Mouse (Mus musculus): ENCODE results near the gene Arid3a.
"Not testable (repeated sequence)": the region's sequence is repeated elsewhere in the genome, so short reads cannot be mapped to it uniquely, and the experiment has no call there.

The Arid3a gene

DNA sequence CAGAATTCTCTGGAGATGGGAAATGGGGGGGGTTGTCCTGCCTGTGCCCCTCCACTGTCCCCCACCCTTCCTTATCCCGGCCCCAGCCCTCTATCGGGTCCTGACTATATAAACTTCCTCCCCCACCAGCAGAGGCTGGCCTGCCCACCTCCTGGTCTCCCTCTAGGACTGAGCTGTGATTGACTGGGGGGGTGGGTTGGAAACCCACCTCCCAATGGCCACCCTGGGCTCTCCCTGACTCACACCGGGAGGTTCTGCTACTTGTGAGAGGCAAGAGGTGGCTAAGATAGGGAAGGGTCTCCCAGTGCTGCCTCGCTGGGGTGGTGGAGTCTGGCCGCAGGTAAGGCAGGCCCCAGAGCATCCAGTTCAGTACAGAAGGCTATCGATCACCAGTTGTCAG is 20.7 kb downstream of the Arid3a start:
- DNase-seq (ENCODE audit: low spot score) = no peak

DNA sequence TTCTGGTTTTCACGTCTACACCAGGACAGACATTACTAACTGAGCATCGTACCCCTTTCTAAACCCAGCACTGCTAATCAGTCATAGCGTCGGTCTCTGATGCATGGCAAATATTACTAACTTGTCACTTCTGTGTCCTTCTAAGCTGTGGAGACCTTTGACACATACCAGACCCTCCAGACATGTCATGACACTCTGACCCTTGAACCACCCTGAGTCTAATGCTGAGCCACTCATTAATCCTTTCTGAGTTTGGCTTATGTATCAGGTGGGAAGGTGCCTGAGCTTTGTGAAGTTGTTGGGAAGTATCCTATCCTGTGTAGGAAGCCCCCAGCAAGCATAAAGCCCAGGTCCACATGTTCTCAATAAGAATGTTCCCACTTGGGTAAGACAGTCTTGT is 23.0 kb downstream of the Arid3a start:
- no peak for DNase-seq (ENCODE audit: low spot score)

DNA sequence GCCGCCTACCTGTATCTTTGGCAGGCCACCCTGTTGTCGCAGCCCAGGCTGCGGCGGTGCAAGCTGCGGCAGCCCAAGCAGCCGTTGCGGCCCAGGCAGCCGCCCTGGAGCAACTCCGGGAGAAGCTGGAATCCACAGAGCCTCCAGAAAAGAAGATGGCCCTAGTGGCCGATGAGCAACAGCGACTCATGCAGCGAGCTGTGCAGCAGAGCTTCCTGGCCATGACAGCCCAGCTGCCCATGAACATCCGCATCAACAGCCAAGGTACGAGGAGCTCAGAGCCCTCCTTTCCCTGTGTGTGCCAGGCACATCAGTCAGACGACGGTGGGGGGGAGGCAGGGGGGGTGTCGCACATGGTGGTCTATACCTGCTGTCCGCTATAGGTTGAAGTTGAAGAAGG is 23.8 kb downstream of the Arid3a start:
- no peak for DNase-seq (ENCODE audit: low spot score)

DNA sequence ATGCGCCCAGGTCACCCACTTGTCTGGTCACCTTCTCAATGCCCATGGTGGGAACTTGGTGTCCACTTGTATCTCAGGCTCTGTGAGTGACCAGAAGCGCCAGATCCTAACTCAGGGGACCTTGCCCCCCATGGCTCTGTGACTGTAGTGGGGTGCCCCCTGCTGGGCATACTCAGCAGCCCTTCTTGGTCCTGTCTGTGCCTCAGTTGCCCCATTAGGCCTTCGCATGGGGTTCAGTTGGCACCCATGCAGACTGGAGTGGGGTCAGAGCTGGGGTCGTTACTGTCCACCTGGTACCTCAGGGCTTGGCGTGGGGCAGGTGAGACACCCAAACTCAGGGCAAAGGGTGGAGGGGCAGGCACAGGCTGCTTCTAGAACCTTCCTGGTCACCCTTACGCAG is 27.1 kb downstream of the Arid3a start:
- DNase-seq (ENCODE audit: low spot score) = peak; percentile 52

DNA sequence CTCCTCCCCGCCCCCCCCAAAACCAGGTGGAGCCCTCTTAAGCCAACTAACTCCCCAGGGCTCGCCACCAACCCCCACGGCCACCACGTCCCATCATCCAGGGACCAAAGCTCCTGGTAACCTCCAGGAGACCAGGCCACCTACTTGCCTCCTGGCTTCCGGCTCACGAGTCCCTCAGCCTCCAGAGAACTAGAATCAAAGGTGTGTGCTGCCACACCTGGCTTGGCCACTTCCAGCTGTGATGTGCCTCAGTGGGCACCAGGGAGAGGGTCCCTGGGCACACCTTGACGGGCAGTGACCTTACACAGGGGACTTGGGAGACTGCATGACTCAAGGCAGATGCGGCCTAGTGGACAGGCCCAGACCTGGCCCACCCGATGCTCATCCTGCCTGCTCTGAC is 28.8 kb downstream of the Arid3a start:
- DNase-seq (ENCODE audit: low spot score) = no peak

DNA sequence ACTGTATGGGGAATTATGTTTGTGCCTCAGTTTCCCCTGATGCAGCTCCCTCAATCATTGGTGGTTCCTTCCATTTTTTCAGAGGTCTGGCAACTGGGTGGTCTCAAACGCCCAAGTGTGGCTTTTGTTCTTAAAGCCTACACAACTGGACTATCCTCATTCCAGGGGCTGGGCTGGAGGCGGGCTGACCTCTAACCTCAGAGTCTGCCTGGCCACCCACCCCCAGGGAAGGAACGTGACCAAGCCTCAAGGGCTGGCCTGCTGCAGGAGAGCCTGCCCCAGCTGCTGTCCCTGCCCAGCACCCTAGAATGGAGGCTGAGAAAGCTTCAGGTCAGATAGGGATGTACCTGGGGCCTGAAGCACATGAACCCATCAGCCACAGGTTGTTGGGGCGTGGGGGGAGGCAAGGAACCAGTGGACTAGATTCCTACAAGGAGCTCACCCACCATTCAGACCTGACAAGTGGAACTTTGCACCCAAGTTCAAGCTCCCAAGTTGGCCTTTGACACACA is 29.9 kb downstream of the Arid3a start:
- DNase-seq (ENCODE audit: low spot score) = no peak

DNA sequence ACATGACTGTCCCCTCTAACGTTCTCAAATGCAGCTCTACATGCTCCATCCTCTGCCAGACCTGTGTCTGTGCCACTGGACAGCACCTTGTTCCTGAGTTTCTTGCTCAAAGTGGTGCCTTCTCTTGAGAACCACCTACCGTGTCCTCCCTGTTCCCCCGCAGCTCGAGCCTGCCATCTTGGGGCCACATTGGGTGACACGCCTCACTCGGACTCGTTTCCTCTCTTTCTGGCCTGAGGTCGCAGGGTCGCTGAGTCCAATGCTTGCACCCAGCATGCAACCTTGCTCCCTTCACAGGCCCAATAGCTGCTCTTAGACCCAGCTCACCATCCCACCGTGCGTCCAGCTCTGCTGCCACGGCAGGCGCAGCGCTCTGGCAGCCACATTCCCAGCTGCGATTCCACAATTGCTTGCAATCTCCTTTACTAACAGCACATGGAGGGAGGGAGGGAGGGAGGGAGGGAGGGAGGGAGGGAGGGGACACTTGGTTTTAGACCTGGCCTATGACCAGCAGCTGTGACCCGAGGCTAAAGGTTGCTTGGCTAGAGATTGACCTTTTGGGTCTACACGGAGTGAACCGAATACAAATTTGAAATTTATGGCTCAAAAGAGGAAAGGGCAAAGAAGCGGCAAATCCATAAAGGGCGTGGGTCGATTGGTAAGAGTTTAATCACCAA is 31.4 kb downstream of the Arid3a start:
- DNase-seq (ENCODE audit: low spot score) = peak; percentile 79

DNA sequence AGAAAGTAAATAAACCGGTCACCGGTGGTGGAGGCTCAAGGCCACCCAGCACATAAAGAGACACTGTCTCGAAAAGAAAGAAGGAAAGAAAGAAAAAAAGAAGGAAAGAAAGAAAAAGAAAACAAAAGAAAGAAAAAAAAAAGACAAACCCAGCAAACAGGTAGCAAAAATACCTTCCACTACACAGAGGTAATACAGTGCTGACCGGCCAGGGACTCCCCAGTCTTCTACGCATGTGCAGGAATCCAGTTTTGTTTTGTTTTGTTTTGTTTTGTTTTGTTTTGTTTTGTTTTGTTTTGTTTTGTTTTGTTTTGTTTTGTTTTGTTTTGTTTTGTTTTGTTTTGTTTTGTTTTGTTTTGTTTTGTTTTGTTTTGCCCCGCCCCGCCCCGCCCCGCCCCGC is 32.6 kb downstream of the Arid3a start:
- DNase-seq (ENCODE audit: low spot score) = not testable (repeated sequence)

DNA sequence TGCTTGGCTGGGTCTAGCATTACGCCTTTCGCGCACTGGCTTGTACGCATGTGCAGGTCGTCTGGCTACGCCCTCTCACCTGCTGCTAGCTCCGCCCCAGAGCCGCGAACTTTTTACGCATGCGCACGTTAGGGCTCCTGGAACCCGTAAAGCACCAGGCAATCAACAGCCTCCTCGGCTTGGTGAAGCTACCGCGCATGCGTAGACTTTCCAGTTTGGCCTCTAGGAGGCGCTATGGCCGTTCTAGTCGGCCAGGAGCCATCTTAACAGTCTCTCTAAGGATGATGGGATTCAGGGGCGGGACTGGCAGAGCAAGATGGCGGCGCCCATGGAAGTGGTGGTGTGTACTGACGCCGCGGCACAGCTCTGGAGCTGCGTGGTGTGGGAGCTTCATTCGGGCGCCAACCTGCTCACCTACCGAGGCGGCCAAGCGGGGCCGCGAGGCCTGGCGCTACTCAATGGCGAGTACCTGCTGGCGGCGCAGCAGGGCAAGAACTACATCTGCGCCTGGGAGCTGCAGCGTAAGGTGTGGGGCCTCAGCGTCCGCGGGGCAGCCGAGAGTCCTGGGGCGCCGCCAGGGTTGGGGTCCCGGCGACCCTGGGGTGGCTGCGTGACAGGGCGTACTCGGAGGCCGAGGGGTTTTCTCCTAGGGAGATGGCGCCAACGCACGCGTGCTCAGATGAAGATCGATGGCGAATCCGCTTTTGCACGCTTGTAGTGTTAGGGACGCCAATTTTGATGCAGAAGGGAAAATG is 33.2 kb downstream of the Arid3a start, which contains the start of gene Wdr18:
TSS of gene Wdr18 (plus strand) at position 306 of the 755 bp plus-strand sequence.
- peak; percentile 100 for DNase-seq (ENCODE audit: low spot score)

DNA sequence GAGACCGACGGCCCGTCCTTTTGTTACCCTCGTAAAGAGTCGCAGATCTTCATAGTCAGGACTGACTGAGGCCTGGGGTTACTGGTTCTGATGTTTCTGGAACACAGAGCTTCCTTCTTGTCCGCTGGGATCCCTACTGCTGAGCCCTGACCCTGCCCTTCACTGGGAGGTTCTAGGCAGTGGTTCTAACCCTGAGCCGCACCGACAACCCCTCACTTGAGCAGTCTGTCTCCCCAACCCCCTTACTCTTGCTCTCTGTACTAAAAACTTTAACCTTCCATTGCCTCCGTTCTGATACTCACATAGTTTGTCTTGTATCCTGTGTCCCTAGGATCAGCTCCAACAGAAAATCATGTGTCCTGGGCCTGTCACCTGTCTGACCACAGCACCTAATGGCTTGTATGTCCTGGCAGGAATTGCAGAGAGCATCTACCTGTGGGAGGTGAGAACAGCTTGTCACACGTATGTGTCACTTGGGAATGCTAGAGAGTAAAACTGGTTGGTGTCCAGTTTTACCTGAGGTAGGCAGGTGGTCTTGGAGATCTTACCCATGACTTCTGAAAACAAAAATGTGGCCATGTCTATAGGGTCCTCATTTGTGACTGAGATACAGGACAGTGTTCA is 33.9 kb downstream of the Arid3a start:
- DNase-seq (ENCODE audit: low spot score) = no peak

DNA sequence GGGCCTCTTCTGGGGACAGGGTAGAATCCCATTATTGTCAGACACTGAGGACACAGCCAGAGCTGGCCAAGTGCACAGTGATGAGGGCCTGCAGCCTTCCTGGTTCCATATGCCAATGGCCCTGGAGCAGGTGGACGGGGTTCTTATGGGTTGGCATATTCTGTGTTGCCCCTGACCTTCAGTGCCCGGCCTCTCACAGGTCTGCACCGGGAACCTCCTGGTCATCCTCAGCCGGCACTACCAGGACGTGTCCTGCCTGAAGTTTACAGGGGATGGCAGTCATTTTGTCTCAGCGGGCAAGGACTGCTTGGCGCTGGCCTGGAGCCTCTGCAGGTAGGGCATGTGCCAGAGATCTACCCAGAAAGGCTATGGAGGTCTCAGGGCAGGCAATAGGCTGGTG is 37.9 kb downstream of the Arid3a start:
- DNase-seq (ENCODE audit: low spot score) = no peak

DNA sequence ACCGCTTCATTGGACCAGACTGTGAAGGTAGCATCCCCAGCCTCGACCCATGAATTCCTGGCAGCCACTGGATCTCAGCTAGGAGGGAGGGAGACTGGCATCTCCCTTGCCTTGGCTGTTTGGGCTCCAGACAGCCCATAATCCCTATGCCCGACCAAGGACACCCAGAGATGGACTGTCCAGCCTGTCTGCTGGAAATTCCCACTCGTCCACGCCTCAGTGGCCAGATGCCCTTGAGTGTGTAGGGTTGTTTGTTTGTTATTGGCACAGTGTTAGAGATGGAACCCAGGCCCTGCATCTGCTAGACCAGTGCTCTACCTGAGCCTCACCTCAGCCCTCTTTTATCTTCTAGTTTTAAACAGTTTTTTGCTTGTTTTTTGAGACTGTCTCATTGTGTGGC is 38.5 kb downstream of the Arid3a start:
- no peak for DNase-seq (ENCODE audit: low spot score)

DNA sequence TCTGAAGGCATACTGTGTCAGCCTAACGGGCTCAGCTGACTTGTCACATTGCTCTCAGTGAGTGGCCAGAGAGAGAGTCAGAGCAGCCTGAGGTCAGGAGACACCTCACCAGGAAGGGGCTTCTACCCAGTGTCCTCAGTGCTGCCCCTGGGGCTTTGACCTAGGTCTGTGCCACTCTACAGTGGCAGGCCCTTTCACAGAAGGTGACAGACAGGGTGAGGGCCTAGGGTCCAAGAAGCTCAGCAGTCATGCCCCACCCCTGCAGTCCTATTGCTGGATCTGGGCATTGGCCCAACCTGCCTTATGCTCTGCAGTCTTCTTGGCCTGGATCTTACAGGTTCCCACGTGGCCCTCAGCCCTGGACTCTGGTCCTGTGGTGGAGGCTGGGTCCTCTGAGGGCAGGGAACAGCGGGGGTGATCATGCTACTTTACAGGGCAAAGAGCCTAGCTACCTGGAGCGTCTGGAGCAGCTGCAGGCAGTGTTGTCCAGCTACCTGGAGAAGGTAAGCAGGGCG is 40.1 kb downstream of the Arid3a start:
- no peak for DNase-seq (ENCODE audit: low spot score)

DNA sequence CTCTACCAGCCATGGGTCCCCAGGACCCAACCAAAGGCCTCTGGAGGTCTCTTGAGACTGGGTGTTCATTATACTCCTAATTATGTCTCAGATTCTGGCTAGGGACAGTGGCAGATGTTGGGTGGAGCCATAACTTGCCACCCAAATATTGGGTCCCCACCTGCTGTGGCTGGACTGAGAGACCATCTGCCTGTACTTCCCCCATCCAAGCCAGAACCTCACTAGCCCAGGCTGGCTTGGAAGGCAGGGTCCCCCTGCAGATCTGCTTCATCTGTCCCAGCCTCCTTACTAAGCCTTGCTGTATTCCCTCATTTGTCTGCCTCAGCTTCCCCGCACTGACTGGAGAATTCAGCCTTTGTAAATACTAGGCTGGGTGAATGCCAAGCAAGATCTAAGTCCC is 41.3 kb downstream of the Arid3a start:
- DNase-seq (ENCODE audit: low spot score) = no peak

DNA sequence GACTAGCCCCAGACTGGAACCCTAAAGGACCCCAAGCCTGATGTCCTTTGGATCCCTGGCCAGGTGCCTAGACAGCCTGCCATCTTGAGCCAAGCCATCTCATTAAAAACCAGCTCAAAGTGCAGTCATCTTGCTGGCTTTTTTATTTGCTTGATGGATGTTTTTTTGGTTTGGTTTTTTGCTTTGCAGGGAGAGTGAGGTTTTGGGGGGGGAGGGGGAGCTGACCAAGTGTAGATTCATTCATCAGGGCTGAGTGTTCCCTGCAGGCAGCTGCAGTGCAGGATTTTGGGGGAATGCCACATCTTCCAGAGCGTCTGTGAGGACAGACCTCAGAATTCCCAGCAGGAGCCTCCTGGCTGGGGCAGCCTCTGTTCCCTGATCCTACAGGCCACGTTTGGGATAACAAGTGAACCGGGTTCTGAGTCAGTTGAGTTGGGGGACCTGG is 42.3 kb downstream of the Arid3a start:
- no peak for DNase-seq (ENCODE audit: low spot score)

DNA sequence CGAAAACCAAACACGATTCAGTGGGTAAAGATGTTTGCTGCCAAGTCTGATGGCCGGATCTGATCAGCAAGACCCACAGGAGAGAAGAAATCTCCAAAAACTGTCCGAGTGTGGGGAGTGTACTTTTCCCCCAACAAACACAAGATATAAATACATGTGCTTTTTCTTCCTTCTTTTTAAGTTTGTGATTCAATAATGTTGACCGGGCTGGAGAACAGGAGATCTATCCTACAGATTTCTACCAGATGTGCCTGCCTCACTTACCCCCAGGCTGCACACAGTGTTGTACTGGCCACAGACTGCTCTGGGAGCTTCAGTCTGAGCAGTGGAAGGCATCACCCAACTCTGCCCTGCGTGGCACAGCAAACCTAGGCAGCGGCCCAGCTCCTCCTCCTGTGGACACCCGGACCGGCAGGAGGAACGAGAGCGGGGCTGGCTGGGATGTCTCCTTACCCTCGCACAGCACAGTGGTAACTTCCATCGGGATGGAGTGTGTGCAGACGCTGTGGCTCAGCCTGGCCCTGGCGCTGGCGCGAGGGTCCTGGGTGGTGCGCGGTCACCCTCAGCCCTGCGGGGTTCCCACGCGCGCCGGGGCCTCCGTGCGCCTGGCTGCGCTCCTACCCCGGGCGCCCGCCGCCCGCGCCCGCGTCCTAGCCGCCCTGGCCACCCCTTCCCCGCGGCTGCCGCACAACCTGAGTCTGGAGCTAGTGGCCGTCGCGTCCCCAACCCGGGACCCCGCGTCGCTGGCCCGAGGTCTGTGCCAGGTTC is 43.8 kb downstream of the Arid3a start, which contains the start of gene Grin3b:
TSS of gene Grin3b (plus strand) at position 301 of the 768 bp plus-strand sequence.
- DNase-seq (ENCODE audit: low spot score) = no peak

DNA sequence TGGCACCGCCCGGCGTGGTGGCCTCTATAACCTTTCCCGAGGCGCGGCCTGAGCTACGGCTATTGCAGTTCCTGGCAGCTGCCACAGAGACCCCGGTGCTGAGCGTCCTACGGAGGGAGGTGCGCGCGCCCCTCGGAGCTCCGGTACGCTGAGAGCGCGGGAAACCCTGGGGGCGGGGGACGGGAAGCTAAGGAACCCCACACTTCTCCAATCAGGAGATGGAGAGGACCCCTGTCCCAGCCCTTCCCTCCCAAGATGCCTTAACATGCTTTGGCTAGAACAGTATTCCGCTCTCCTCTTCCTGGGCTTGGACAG is 44.3 kb downstream of the Arid3a start:
- no peak for DNase-seq (ENCODE audit: low spot score)

DNA sequence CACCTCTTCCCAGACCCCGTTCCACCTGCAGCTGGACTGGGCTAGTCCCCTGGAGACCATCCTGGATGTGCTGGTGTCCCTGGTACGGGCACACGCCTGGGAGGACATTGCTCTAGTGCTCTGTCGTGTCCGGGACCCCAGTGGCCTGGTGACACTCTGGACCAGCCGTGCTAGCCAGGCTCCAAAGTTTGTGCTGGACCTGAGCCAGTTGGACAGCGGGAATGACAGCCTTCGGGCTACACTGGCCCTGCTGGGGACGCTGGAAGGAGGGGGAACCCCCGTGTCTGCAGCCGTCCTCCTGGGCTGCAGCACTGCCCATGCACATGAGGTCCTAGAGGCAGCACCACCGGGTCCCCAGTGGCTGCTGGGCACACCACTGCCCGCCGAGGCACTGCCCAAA is 46.0 kb downstream of the Arid3a start:
- DNase-seq (ENCODE audit: low spot score) = no peak

DNA sequence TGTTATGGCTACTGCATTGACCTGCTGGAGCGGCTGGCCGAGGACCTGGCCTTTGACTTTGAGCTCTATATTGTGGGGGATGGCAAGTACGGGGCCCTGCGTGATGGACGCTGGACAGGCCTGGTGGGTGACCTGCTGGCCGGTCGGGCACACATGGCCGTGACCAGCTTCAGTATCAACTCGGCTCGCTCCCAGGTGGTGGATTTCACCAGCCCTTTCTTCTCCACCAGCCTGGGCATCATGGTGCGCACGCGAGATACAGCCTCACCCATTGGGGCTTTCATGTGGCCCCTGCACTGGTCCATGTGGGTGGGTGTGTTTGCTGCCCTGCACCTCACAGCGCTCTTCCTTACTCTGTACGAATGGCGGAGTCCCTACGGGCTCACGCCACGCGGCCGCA is 47.2 kb downstream of the Arid3a start:
- no peak for DNase-seq (ENCODE audit: low spot score)

DNA sequence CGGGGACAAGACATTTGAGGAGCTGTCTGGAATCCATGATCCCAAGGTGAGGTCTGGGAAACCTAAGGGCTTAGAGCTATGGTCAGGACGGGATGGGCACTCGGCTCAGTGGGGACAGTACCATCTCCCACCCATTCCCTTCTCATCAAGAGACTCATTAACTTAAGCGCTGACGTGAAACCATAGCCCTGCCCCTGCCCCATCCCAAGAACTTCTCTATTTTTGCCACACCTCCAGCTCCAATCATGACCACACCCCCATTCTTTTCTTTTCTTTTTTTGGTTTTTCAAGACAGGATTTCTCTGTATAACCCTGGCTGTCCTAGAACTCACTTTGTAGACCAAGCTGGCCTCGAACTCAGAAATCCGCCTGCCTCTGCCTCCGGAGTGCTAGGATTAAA is 47.8 kb downstream of the Arid3a start:
- no peak for DNase-seq (ENCODE audit: low spot score)

DNA sequence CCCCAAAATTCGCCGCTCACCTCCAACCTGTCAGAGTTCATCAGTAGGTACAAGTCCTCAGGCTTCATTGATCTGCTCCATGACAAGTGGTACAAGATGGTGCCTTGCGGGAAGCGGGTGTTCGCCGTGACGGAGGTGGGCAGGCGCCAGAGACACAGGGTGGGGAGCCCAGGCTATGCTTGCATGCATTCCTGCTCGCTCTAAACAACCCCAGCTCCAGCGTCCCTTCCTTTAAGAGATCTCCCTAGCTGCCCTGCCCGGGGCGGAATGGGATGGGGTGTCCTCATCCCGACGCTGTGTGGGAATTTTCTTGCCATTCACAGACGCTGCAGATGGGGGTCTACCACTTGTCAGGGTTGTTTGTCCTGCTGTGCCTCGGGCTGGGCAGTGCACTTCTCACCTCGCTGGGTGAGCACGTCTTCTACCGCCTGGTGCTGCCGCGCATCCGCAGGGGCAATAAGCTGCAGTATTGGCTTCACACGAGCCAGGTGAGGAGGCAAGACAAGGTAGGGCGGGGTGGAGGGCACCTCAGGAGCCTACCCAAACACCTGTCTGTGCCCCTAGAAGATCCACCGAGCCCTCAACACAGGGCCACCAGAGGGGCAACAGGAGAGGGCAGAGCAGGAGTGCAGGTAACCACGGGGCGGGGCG is 49.4 kb downstream of the Arid3a start:
- DNase-seq (ENCODE audit: low spot score) = no peak

DNA sequence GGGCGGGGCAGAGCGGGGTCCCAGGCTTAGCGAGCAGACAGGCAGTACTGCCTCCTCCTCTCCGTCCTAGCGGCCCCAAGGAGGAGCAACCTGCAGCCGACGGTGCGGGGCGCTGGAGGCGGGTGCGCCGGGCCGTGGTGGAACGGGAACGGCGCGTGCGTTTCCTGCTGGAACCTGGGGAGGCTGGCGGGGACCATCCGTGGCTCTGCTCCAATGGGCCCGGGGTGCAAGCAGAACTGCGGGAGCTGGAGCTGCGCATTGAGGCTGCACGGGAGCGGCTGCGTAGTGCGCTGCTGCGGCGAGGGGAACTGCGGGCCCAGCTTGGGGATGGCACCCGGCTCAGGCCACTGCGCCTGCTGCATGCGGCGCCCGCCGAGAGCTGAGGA is 49.9 kb downstream of the Arid3a start:
- no peak for DNase-seq (ENCODE audit: low spot score)
